Mouse (Mus musculus) left cerebral cortex, postnatal 25 days (tissue): ENCODE results near the gene Fam216b. TPM values are rescaled to one million over a fixed set of nuclear protein-coding genes. Genes with fewer than 3 reads are reported as not detected.

Source experiments
- DNase-seq, 2 experiments: peaks; one replicate each; pipeline ENCODE4 v3.0.0; 2022; ENCODE audit warnings: low spot score in 2 of 2, mixed read lengths in 1 of 2
- intact Hi-C: fragments of 180-260 bp; cut with DNase I; formaldehyde crosslinking; loops from one replicate; pipeline ENCODE4 v1.15.1; 2025
- total RNA-seq, 2 experiments: library from RNA; stranded (reverse); gene quantifications; 2 replicates each; pipeline ENCODE4 v1.2.3; 2021

Gene Fam216b
- total RNA-seq: under 1 TPM; 0.16 to 0.43 TPM

GRCm38 (mm10) chr14:78088907-78089306, at the start of gene Fam216b:
Gene Fam216b, minus strand, starts transcription at chr14:78089007.
- intact Hi-C loops: no loop called here
- DNase-seq: no peak

- intact Hi-C loops: no loop called here
- peak in 1 of 2 experiments; percentile 18 for DNase-seq
These were observed 43.7 kb upstream of the Fam216b start for GRCm38 (mm10) chr14:78132368-78133052.

- no peak for DNase-seq
These were observed 37.9 kb upstream of the Fam216b start for GRCm38 (mm10) chr14:78126670-78127069.

GRCm38 (mm10) chr14:78120286-78120685, 31.5 kb upstream of the Fam216b start:
- intact Hi-C loops: no loop called here
- DNase-seq: no peak

More at GRCm38 (mm10) chr14:78126670-78127069, 37.9 kb upstream of the Fam216b start:
- intact Hi-C loops: no loop called here

DNA sequence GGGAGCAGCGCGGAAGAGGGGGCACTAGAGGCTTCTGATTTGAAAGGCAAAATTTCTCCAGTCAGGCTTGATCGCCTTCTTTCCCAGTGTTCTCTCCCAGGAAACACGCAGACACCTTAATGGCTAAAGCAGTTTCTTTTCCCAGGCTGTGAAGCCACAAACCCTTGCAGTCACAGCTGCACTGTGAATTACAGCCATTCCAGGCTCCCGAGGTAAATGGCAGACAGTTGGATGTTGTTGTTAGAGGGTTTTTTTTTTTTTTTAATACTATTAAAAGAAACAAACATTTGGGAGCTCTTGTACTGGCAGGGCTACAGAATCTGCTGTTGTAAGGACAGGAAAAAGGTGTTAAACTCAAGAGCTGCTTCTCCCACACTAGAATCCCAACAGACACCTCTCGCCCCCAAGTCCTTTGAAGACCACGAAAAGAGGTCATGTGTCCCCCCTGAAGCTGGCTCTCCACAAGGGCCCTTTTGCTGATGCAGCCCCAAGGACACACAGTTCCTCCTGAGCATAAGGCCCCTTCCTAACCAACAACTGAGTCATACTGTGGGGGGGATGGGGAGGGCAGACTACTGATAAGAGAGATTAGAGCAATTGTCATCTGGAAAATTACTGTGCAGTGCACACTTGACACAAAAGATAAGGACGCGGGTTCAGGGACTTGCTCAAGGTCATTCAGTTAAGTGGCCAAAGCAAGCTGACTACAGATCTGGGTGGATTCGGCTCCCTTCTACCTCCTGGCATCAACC, 30.8 kb upstream of the Fam216b start:
- intact Hi-C loops: no loop called here

GRCm38 (mm10) chr14:78117671-78118070, 28.9 kb upstream of the Fam216b start:
- no peak for DNase-seq
- intact Hi-C loops: no loop called here

More for the DNA sequence above, 30.8 kb upstream of the Fam216b start:
- DNase-seq: peak; percentile 8 to 9

- intact Hi-C loops: no loop called here
- no peak for DNase-seq
These were observed 28.5 kb upstream of the Fam216b start for GRCm38 (mm10) chr14:78117268-78117667.

DNA sequence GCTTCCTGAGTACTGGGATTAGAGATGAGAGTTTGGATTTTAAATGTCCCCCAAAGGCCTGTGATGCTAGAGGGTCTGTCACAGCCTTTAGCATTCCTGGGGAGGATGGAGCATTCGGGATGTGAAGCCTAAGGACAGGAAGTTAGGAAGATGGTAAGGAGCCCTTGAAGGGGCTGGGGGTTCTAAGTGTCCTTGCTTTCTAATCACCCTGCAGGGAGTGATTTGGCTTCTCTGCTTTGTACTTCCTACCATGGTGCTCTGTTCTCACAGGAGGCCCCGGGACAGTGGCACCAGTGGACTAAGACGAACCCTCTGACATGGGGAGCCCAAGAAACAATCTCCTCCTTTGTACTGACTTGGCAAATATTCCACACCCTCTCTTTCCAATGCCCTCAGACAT, 23.7 kb upstream of the Fam216b start:
- intact Hi-C loops: no loop called here
- no peak for DNase-seq

DNA sequence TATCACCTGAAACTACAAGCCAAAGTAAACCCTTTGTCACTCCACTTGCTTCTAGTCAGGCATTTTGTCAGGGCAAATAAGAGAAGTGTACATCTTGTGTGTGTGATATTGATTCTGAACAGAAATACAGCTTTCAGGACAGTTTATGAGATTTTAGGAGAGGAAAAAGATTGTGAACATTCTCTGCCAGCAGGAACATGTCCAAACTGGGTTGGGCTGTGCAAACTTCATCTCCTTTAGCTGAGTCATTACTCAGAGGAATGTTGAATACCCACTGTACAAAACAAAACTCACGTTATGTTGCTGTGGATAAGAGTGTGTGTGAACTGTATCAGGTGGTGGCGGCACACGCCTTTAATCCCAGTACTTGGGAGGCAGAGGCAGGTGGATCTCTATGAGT, 22.1 kb upstream of the Fam216b start:
- intact Hi-C loops: no loop called here

GRCm38 (mm10) chr14:78109419-78109818, 20.6 kb upstream of the Fam216b start:
- no peak for DNase-seq
- intact Hi-C loops: no loop called here

More for the DNA sequence above, 22.1 kb upstream of the Fam216b start:
- peak in 1 of 2 experiments; percentile 27 for DNase-seq

- intact Hi-C loops: no loop called here
- DNase-seq: no peak
These were observed 19.6 kb upstream of the Fam216b start for GRCm38 (mm10) chr14:78108388-78108787.

DNA sequence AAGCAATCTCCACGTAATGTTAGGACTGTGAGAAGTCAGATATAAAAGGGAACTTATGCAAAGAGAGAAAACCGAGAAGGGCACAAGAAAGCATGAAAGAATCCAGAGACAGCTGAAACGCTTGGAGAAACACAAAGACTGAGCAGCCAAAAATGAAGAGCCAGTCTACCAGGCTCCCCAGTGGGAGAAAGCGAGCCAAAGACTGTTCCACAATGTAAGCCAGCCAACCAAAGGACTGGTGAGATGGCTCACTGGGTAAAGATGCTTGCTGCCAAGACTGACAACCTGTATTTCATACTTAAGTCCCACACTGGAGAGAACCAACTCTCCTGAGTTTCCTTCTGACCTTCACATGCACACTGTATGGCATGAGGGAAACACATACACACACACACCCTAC, 784 bp upstream of the Fam216b start:
- DNase-seq: no peak
- intact Hi-C loops: no loop called here

GRCm38 (mm10) chr14:78083465-78083864, 5.3 kb downstream of the Fam216b start:
- DNase-seq: peak; percentile 17 to 58

DNA sequence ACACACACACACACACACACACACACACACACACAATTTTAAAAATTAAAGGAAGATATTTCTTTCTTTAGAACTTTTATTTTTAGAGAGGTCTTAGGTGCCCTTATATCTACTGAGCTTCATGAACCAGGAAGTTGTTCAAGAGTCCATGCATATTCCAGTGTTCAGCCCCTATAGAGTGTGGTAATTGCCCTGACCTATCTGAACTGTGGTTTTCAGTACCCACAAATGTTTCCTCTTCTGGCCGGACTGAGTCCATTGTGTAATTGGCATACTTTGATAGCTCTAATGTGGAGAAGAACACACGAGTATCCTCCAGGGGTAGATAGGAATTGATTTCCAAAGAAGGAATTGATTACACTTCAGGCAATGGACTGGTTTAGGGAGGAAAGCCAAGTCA, 11.3 kb downstream of the Fam216b start:
- intact Hi-C loops: no loop called here
- DNase-seq: no peak

More at GRCm38 (mm10) chr14:78083465-78083864, 5.3 kb downstream of the Fam216b start:
- intact Hi-C loops: no loop called here

- DNase-seq: peak; percentile 13 to 52
- intact Hi-C loops: no loop called here
These were observed 22.7 kb downstream of the Fam216b start for GRCm38 (mm10) chr14:78065938-78066710.

DNA sequence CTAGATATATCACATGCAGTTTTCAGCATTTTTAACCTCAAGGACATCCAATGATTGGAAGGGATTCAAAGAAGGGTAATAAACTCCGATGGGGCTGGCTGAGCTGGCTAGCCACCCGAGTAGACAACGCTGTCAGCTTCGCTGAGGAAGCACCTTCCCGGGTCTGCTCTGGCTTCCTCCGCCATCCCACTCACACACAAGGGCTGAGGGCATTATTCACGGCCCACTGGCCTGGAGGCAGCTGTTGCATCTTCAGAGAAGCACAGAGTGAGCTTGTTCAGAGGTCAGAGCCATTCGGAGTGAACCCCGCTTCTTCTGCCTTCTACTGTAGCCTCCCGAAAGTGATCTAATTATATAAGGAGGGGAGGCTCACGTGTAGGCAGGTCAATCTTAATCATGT, 26.3 kb downstream of the Fam216b start:
- intact Hi-C loops: no loop called here
- DNase-seq: no peak

DNA sequence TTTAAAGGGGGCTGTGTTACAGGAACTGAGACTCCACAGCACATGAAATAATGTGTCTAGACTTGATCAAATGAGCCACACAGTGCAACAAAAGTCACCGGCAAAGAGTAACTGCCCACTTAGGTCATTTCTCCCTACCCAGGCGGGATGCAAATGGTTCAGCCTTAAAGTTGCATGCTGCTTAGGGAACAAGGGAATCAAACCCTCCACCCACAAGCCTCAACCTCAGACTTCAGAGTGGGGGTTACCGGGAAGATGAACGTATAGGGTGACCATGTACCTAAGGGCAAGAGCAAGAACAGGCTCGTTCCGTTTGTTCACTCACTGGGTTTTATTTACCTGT, 28.2 kb downstream of the Fam216b start:
- intact Hi-C loops: no loop called here
- no peak for DNase-seq

DNA sequence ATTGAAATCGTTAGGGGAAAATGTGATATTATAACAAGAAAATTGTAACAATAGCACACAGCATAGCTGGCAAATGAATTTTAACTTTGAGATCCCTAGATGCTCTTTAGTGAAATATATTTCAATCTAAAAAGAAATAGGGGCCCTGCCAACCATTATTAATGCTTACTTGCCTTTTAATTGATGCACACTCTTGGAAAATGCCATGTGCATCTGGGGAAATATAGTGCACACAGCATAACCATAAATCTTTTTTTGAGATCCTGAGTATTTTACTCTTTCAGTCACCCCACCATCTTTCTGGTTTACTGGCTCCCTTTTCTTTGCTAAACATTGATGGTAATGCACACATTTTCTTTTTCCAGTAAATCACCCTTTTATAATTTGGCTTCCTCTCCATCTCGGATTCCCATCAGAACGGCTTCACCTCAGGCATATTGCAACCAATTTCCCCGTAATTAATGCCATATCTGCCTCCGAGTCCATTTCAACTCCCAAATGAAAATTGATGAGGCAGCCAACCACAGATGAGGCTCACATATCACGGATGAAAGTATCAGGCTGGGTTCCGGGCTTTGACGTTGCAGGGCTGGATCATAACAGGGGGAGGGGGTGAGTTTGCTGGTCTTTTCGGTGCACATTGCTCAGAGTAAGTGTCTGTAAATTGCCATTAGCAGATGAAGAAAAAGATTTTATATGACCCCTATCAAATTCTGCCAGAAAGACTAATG, 28.8 kb downstream of the Fam216b start:
- intact Hi-C loops: no loop called here
- no peak for DNase-seq

- intact Hi-C loops: no loop called here
- no peak for DNase-seq
These were observed 31.4 kb downstream of the Fam216b start for GRCm38 (mm10) chr14:78057362-78057761.

GRCm38 (mm10) chr14:78056371-78056770, 32.4 kb downstream of the Fam216b start:
- DNase-seq: no peak
- intact Hi-C loops: no loop called here
